Mouse (Mus musculus) embryonic facial prominence, embryonic 14.5 days (tissue): Measurements from ENCODE around the gene Rhbdd2. TPM values are rescaled to one million over a fixed set of nuclear protein-coding genes. Genes with fewer than 3 reads are reported as not detected.
A peak's percentile ranks its signal among the peaks of the same experiment; 100 is the strongest.

ENCODE experiments used
- ATAC-seq: fragments of 200-750 bp; cut with Nextera tagmentation; 2 replicates; pipeline ENCODE4 v1.8.0; 2017; ENCODE audit warnings: low read depth, moderate number of reproducible peaks, moderate TSS enrichment
- DNase-seq: peaks from one replicate; pipeline ENCODE4 v3.0.0-alpha.2; 2015; ENCODE audit warnings: low spot score
- H3K27ac ChIP-seq: fragments of 300-500 bp; sonication (generic); replicated peaks from 2 replicates; pipeline ENCODE4 v1.5.1; 2014; ENCODE audit warnings: low read depth, mild to moderate bottlenecking, low read length, moderate library complexity
- H3K27me3 ChIP-seq: fragments of 300-500 bp; sonication (generic); replicated peaks from 2 replicates; pipeline ENCODE4 v1.6.1; 2014; ENCODE audit warnings: low read length; ENCODE audit not compliant: control insufficient read depth, insufficient read depth
- H3K36me3 ChIP-seq: fragments of 300-500 bp; sonication (generic); 2 replicates; pipeline ENCODE4 v1.6.1; 2014; ENCODE audit warnings: low read length, mixed read lengths; ENCODE audit not compliant: control insufficient read depth, insufficient read depth
- H3K4me1 ChIP-seq: fragments of 300-500 bp; sonication (generic); 2 replicates; pipeline ENCODE4 v1.6.1; 2014; ENCODE audit warnings: antibody characterized with exemption, low read length; ENCODE audit not compliant: control insufficient read depth, insufficient read depth
- H3K4me2 ChIP-seq: fragments of 300-500 bp; sonication (generic); 2 replicates; pipeline ENCODE4 v1.6.1; 2014; ENCODE audit warnings: low read depth, mild to moderate bottlenecking, low read length, moderate library complexity, mixed read lengths
- H3K4me3 ChIP-seq: fragments of 300-500 bp; sonication (generic); 2 replicates; pipeline ENCODE4 v1.5.1; 2014; ENCODE audit warnings: low read depth, mild to moderate bottlenecking, low read length
- H3K9ac ChIP-seq: fragments of 300-500 bp; sonication (generic); 2 replicates; pipeline ENCODE4 v1.6.1; 2014; ENCODE audit warnings: low read depth, mild to moderate bottlenecking, low read length, moderate library complexity, mixed read lengths
- H3K9me3 ChIP-seq: fragments of 300-500 bp; sonication (generic); 2 replicates; pipeline ENCODE4 v1.6.1; 2016; ENCODE audit warnings: low read length; ENCODE audit not compliant: control insufficient read depth
- WGBS: fragments of 180-500 bp; shearing (Covaris S2); extraction: QIAGEN DNeasy Blood & Tissue Kit; methylation state at CpG from one replicate; pipeline ENCODE4 v1.1.7; 2014; 5-methylcytosine and 5-hydroxymethylcytosine counted together
- polyA plus RNA-seq: library from polyadenylated mRNA; unstranded; fragments of >200 nt; fragmentation: Nextera tagmentation; extraction: Ambion mirVana; gene quantifications from 2 replicates; pipeline ENCODE4 v1.2.1, GENCODE M21; 2014

Gene Rhbdd2
- polyA plus RNA-seq, 1 experiment from 2014 or later: 37.1 TPM

- Histone ChIP-seq H3K4me1 (no peaks in the 10 kb centered on the region), H3K9ac (no peak overlapping the region), H3K27me3 (no peaks in the 10 kb centered on the region), H3K9me3 (0 out of 2 replicates have a peak, but pooled peaks cover 2% of the 10 kb centered on the region), H3K36me3 (no peaks in the 10 kb centered on the region), H3K27ac (no peak overlapping the region), H3K4me3 (no peak overlapping the region), H3K4me2 (no peak overlapping the region)
- DNase-seq: no peak
- no peak for ATAC-seq
- 56% methylated on average over 3 of the region's 3 CpGs for WGBS
Measured at GRCm38 (mm10) chr5:135651536-135651935, 19.1 kb downstream of the Rhbdd2 start.

- DNase-seq: peak; percentile 67
- H3K27ac ChIP-seq: no peak overlapping the region
- WGBS: 40% methylated on average over 1 of the region's 2 CpGs
Measured at GRCm38 (mm10) chr5:135653209-135653608, 20.8 kb downstream of the Rhbdd2 start.

GRCm38 (mm10) chr5:135656046-135656445, 23.6 kb downstream of the Rhbdd2 start:
- 78% methylated on average over 5 of the region's 5 CpGs for WGBS
- Histone ChIP-seq H3K9me3 (0 out of 2 replicates have a peak, but pooled peaks cover 2% of the 10 kb centered on the region), H3K27ac (no peak overlapping the region), H3K27me3 (no peaks in the 10 kb centered on the region), H3K4me1 (no peaks in the 10 kb centered on the region), H3K4me3 (no peak overlapping the region), H3K36me3 (no peaks in the 10 kb centered on the region), H3K9ac (no peak overlapping the region), H3K4me2 (no peak overlapping the region)
- ATAC-seq (no peak), DNase-seq (no peak)

More at GRCm38 (mm10) chr5:135653209-135653608, 20.8 kb downstream of the Rhbdd2 start:
- Histone ChIP-seq H3K4me2 (no peak overlapping the region), H3K9ac (no peak overlapping the region), H3K27me3 (no peaks in the 10 kb centered on the region), H3K36me3 (no peaks in the 10 kb centered on the region), H3K9me3 (0 out of 2 replicates have a peak, but pooled peaks cover 2% of the 10 kb centered on the region), H3K4me3 (no peak overlapping the region), H3K4me1 (no peaks in the 10 kb centered on the region)
- ATAC-seq: peak; percentile 84

GRCm38 (mm10) chr5:135657128-135657527, 24.7 kb downstream of the Rhbdd2 start:
- ATAC-seq (no peak), DNase-seq (no peak)
- no peaks in the 10 kb centered on the region for H3K4me1 ChIP-seq
- no peaks in the 10 kb centered on the region for H3K27me3 ChIP-seq
- no peaks in the 10 kb centered on the region for H3K36me3 ChIP-seq
- no peak overlapping the region for H3K27ac ChIP-seq
- 87% methylated on average over 5 of the region's 5 CpGs for WGBS
- H3K4me2 ChIP-seq: no peak overlapping the region
- no peak overlapping the region for H3K4me3 ChIP-seq
- no peak overlapping the region for H3K9ac ChIP-seq
- H3K9me3 ChIP-seq: 0 out of 2 replicates have a peak, but pooled peaks cover 2% of the 10 kb centered on the region

- 47% methylated on average over 17 of the region's 17 CpGs for WGBS
- DNase-seq (no peak), ATAC-seq (no peak)
- Histone ChIP-seq H3K4me1 (no peaks in the 10 kb centered on the region), H3K4me2 (0 out of 2 replicates have a peak overlapping the region, but pooled peaks have one; percentile 12), H3K4me3 (no peak overlapping the region), H3K36me3 (no peaks in the 10 kb centered on the region), H3K9me3 (0 out of 2 replicates have a peak, but pooled peaks cover 2% of the 10 kb centered on the region), H3K9ac (no peak overlapping the region), H3K27me3 (no peaks in the 10 kb centered on the region), H3K27ac (no peak overlapping the region)
Measured at GRCm38 (mm10) chr5:135657703-135658373, 25.4 kb downstream of the Rhbdd2 start.

GRCm38 (mm10) chr5:135659956-135660355, 27.5 kb downstream of the Rhbdd2 start:
- Histone ChIP-seq H3K4me3 (no peak overlapping the region), H3K27ac (no peak overlapping the region), H3K4me2 (no peak overlapping the region), H3K27me3 (no peaks in the 10 kb centered on the region), H3K36me3 (no peaks in the 10 kb centered on the region), H3K9ac (no peak overlapping the region), H3K9me3 (0 out of 2 replicates have a peak, but pooled peaks cover under 1% of the 10 kb centered on the region), H3K4me1 (no peaks in the 10 kb centered on the region)
- 80% methylated on average over 4 of the region's 4 CpGs for WGBS
- no peak for ATAC-seq
- DNase-seq: no peak

- Histone ChIP-seq H3K9me3 (peaks cover 2% of the 10 kb centered on the region; the same call in 1 of the 2 replicates), H3K4me1 (no peaks in the 10 kb centered on the region), H3K4me3 (no peak overlapping the region), H3K4me2 (no peak overlapping the region), H3K27me3 (no peaks in the 10 kb centered on the region), H3K36me3 (no peaks in the 10 kb centered on the region), H3K9ac (no peak overlapping the region), H3K27ac (no peak overlapping the region)
- ATAC-seq (no peak), DNase-seq (no peak)
- 85% methylated on average over 7 of the region's 7 CpGs for WGBS
Measured at GRCm38 (mm10) chr5:135660535-135660934, 28.1 kb downstream of the Rhbdd2 start.

- Histone ChIP-seq H3K36me3 (no peaks in the 10 kb centered on the region), H3K9ac (no peak overlapping the region), H3K4me1 (no peaks in the 10 kb centered on the region), H3K4me2 (no peak overlapping the region), H3K9me3 (peaks cover 10% of the 10 kb centered on the region; the same call in 1 of the 2 replicates), H3K27ac (no peak overlapping the region), H3K4me3 (no peak overlapping the region), H3K27me3 (no peaks in the 10 kb centered on the region)
- ATAC-seq: no peak
- 89% methylated on average over 5 of the region's 5 CpGs for WGBS
- DNase-seq: no peak
Measured at GRCm38 (mm10) chr5:135666890-135667289, 34.5 kb downstream of the Rhbdd2 start.

- H3K4me1 ChIP-seq: no peaks in the 10 kb centered on the region
- H3K9me3 ChIP-seq: peaks cover 10% of the 10 kb centered on the region; the same call in 1 of the 2 replicates
- no peak overlapping the region for H3K4me2 ChIP-seq
- no peaks in the 10 kb centered on the region for H3K36me3 ChIP-seq
- DNase-seq: no peak
- H3K9ac ChIP-seq: no peak overlapping the region
- WGBS: 68% methylated on average over 7 of the region's 7 CpGs
- no peak overlapping the region for H3K4me3 ChIP-seq
- no peaks in the 10 kb centered on the region for H3K27me3 ChIP-seq
- no peak overlapping the region for H3K27ac ChIP-seq
- ATAC-seq: no peak
Measured at GRCm38 (mm10) chr5:135668071-135668470, 35.7 kb downstream of the Rhbdd2 start.
